Mouse (Mus musculus) frontal cortex, postnatal 14 days (tissue): ENCODE results near the gene Gprc5d.

ENCODE experiments used
- DNase-seq, 2 experiments: peaks; one replicate each; pipeline ENCODE4 v3.0.0; 2022; ENCODE audit warnings: low spot score in 2 of 2

The Gprc5d gene

GRCm38 (mm10) chr6:135070347-135070746 is 47.7 kb downstream of the Gprc5d start:
- no peak for DNase-seq

GRCm38 (mm10) chr6:135069856-135070255 is 48.2 kb downstream of the Gprc5d start:
- DNase-seq, result no peak

DNA sequence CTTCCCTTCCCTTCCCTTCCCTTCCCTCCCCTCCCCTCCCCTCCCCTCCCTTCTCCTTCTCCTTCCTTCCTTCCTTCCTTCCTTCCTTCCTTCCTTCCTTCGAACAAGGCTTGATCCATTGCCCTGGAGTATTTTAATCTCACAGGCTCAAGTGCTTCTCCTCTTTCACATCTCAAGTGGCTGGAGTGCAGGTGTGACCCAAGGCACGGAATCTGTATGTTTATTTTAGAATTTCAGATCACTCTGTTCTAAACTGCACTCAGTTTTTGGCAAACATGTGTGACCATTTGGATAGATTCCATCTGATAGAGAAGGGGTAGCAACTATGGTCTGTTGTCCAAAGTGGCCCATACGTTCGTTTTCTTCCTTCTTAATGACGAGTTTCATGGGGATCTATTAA is 49.9 kb downstream of the Gprc5d start:
- DNase-seq, result no peak

DNA sequence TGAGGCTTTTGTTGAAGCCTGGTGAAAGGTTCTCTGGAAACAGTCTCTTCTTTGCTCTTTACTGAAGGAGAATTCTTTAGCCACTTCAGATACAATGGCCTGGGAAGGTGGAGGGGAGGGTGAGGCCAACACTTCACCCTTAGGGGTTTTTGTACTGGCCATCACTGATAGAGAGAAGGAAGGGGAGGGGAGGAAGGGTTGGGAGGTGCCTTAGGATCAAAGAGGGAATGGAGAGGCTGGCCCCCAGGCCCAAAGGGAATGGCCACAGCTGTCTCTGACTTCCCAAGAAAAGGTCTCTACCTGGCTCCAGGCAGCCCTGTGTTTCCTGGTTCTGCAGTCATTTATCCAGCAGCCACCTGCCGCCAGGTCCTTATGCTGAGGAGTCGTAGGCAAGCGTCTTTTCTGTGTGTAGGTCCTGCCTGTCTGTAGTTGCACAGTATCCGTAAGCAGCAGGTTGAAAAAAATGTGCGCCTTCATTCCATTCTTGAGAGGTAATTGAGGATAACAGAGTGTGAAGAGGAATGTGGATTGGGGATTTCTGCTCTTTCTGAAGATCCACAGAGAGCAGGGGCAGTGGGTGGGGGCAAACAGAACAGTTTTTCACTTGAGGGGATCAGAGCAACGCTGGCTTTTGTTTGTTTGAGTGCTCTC is 51.2 kb downstream of the Gprc5d start:
- no peak for DNase-seq

DNA sequence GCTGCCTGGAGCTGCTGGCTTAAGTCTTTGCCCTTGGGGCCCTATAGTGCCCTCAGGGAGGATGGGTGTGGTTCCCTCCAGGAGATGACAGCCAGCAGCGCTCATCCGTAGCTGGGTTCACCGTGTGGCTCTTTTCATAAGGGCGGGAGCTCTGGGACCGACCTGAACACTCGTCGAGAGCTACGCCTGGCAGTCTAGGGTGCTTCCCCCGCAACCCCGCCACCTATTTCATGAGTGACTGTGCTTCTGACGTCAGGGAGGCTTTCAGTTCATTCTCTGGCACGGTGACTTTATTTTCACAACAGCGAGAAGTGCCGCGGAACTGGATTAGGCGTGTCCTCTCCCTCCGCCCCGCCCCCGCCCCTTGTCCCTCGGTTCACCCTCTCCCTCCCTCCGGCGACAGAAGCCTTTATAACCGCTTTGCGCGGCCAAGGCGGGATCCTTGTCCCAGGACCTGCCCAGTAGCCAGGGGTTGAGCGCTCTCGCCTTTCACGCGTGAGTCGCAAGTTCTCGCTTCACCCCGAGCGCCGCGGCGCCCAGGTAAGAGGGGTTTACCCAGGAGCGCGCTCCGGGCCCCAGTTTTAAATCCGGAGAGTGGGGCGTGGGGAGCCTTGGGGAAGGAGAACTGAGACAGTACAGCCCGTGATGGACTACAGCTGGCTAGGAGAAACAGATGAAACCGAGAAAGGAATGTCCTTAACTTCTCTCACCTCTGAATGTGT is 52.7 kb downstream of the Gprc5d start, which contains the start of gene Gprc5a:
Gprc5a (plus strand) TSS at position 416 of the 722 bp plus-strand sequence.
- DNase-seq, result no peak

- DNase-seq, result no peak
Measured at GRCm38 (mm10) chr6:135064621-135065020, 53.5 kb downstream of the Gprc5d start.

DNA sequence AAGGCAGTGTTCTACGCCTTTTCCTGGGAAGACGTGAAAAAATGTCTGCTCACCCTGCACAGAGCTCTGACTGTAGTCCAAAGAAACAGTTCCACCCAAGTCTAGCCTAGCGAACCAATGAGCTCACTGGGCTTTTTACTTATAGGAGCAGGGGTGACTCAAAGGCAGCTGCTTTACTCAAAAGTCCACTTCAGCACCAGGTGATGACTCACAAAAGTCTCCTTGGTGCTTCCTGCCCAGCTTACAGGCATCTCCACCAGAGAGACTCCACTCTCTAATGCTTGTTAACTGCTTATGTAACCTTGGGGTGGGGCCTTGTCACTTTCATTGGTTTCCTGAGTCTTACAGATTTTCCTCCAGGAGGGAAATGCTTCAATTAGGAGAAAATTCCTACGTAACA is 57.4 kb downstream of the Gprc5d start:
- no peak for DNase-seq
